Mouse (Mus musculus): ENCODE measurements around the gene Epha4.

Gene Epha4

DNA sequence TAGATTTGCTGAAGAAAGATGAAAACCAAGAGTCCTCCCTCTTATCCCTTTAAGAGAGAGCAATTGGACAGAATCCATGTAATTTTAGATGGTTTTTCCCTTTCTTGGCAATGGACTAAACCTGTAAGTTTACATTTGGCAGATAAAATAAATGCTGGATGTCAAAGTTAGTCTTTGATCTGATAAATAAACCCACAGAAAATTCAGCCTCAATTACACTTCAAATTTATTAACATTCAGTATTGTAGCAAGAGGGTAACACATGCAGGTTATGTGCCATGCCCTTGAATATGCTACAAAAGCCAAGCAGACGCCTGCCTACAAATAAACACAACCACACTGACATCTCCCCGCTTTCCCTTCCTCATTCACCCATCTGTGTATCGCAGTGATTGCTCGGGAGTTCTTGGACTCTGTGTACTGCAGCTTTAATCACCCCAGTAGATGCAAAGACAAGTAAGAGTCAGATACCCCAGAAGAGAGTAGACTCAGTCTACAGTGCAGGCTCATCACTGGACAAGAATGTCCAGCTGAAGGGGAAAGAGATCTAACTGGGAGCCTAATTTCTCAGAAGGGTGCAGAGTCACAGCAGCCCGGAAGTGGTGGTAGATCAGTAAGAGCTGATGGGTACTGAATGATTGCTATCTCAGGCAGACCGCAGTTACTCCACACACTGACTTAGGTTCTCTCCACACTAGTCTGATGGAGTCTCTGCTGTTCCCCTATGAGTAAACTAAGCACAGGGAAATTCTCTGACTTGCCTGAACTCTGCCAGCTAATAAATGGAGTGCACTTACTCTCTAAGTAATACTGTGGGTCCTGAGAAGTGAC lies 29.9 kb downstream of the Epha4 start:
- DNase-seq (ENCODE audit: low read depth, low spot score) = no peak

DNA sequence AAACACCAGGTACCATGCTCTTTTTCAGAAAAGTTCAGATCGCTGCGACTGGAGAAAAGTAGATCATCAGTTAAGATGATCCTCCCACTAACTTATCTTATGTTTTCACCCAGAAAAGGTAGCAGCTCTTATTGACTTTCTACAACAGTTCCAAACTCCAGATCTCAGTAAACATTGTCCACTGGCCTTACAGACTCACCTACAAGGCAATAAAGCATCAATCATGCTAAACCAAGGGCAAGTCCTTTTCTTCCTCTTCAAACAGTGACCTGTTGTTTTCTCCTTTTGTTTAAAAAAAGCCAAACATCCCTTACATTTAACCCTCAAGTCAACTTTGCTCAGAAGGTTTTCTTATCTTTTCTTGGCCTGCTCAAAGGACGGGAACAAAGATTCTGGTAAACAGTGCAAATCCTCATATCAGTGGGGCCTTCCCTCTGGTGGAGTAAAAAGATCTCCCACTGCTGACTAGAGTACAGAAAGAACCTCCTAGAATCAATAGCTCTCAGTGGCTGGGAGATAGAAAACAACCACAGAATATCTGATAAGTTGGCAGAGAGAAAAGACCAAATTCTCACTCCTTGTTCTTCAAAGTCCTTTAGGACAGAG lies 39.0 kb downstream of the Epha4 start:
- no peak for DNase-seq (ENCODE audit: low read depth, low spot score)

DNA sequence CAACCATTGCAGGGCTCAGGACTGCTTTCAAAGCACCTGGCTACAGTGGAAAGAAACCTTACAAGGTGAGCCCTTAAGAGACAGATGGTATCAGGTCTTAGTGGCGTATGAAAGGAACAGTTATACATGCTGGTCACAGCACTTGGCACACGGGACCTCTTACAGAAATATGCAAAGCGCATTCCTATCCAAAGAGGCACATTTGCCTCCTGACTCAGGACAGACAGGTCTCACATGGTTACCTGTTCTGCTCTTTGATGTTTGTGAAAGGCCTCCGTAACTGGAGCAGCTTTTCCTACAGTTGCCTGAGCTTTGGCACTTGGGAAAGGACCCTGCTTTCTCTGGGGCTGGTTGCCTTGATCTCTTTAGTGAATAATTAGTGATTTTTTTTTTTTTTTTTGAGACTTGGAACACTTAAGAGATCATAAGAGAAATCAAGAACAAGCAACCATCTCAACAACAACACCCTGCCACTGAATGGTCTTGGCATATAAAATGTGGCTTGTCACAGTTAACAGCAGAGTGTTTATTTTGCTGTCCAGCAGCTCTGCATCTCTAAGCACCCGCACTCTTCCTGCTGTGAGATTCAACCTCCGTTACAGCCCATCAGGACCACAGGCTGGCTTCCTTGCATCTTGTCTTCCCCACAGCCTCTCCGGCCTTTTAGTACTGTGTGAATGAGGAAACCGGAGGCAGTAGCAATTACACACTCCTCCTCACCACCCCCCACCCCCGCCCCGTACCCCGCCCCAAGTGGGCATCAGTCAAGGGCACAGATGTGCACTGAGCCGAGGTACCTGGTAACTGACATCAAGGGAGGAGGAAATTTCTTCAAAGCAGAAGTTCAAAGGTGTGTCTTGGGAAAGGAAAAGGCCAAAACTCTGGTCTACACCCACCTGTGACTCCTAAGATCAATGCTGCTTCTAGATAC lies 41.2 kb downstream of the Epha4 start:
- no peak for DNase-seq (ENCODE audit: low read depth, low spot score)

DNA sequence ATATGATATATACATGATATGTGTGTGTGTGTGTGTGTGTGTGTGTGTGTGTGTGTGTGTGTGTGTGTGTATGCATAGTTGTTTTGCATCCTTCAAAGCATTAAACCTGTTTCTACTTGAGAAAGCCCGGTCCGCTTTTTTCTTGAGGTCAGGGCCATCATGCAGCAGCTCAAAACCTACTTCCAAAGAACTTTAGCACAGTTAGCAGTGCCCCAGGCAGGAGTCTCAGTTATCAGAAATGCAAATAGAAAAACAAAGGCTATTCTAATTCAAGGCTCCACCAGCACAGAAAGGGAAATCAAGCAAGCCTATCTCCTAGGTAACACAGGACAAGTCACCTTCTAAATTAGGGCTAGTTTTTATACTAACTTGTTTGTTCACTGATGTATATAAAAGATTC lies 42.3 kb downstream of the Epha4 start:
- DNase-seq (ENCODE audit: low read depth, low spot score) = no peak

DNA sequence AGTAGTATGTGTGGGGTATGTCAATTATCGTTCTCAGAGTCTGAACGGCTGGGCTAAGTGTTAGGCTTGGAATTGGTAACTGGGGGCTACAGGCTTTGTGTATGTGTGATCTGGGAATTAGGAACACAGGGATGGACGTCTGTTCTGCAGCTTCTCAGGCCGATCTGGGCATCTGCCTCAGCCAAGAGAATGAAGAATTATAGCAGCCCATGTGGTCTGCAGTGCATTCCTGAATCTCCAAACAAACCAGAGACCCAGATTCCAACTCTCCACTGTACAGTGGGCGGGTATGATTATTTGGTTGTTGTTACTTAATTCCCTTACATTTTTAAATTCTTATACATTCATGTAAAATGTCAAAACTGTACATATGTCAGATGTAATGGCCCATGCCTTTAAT lies 43.4 kb downstream of the Epha4 start:
- DNase-seq (ENCODE audit: low read depth, low spot score) = no peak

DNA sequence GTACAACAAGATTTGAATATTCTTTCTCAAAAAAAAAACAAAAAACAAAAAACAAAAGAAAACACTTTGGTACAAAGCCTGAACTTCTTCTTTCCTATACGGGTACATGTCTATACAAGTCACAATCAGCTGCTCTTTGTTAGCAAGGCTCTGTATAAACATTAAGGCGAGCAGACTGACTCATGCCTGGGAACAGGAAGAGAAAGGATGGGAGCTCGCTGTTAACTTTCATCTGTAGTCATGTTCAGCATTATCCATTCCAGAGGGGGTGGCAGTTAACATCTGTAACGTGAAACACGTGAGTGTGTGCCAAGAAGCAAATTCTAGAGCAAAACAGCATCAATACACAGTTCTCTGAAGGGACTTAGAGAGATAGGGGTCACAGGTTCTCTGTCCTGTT lies 43.9 kb downstream of the Epha4 start:
- DNase-seq (ENCODE audit: low read depth, low spot score) = no peak

DNA sequence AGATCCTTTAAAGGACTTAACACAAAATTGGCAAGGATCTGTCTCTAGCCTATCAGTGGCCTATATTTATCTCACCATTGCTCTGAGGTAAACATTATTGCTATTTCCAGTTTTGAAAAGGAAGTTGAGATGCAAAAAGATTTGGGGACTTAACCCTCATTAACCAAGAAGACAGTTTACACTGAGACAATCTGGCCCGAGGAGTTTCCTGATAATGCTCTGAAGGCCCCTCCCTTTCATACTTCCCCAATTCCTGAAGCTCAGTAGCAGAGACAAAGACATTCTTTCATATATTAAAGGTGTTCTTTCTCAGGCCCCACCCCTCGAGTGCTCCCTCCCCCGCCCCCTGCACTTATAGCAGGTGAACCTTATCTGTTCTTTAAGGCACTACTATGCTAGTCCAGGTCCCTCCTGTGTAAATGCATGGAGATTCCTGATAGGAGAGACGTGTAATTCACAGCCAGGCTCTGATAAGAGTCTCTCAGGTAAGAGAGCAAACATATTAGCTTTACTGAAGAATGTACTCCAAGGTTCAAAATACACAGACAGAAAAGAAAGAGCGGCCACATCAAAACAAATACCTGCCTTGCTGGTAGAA lies 46.1 kb downstream of the Epha4 start:
- no peak for DNase-seq (ENCODE audit: low read depth, low spot score)

DNA sequence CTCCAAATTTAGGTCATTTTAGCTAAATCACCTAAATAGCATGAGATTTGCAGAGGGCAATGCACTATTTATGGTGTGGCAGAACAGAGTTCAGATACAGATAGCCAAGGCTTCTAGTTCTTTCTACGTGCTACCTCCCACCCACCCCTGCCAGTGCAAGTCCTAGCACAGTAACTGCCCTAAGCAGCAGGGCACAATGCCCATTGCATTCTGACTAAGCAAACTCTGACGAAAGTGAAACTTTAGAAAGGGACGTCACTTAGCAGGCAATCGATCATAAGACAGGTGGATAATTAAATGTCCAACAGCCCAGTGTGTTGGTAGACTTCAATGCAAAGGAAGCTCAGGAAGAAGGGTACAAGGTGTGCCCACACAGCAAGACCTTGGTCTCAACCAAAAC lies 49.4 kb downstream of the Epha4 start:
- DNase-seq (ENCODE audit: low read depth, low spot score) = no peak

DNA sequence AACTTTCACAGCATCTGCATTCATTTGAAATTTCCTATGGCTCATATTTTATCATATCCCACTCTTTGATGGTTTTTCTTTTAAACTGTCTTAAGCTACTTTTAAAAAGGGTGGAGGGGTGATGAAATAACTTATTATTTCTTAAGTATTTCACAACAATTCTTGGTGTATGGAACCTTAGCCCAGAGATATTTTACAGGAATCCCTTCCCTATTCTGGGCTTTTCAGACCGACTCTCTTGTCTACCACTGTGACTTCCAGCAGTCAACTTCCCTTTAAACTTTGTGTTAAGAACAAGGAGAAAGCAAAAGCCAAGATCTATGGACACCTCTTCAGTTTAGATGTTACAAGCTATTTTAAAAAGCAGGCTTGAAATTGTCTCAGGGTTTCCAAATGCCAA lies 50.8 kb downstream of the Epha4 start:
- DNase-seq (ENCODE audit: low read depth, low spot score) = no peak

DNA sequence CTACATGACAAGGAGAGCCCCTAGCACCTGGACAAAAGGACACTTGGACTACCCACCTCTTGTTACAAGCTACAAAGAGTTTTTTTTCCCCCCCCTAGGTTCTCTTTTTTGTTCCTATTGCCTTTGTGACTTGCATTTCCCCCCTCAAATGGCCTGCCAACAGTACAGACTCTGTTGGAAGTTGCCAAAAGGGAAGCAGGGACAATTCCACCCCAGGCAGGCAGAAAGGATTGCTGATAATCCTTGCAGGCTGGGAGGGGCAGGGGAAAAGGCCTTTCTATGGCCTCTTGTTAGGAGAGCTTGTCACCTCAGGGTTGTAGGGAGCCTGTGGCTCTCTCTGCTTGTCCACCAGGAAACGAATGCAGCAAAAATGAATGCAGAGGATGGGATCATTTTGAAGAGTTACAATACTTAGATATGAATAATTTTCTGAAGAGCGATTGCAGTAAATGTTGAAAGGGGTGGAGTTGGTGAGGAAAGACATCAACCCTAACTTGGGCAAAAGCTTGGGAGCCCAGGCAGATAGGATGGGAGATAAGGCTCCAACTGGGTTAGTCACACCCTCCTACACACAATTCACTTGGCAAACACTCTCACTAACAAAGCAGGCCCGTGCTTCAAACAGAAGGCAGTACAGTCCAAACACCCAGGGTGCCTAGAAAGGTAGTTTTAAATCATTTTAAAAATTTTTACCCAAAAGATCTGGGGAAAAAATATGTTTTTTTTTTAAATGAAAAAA lies 52.8 kb downstream of the Epha4 start:
- DNase-seq (ENCODE audit: low read depth, low spot score) = peak; percentile 63

DNA sequence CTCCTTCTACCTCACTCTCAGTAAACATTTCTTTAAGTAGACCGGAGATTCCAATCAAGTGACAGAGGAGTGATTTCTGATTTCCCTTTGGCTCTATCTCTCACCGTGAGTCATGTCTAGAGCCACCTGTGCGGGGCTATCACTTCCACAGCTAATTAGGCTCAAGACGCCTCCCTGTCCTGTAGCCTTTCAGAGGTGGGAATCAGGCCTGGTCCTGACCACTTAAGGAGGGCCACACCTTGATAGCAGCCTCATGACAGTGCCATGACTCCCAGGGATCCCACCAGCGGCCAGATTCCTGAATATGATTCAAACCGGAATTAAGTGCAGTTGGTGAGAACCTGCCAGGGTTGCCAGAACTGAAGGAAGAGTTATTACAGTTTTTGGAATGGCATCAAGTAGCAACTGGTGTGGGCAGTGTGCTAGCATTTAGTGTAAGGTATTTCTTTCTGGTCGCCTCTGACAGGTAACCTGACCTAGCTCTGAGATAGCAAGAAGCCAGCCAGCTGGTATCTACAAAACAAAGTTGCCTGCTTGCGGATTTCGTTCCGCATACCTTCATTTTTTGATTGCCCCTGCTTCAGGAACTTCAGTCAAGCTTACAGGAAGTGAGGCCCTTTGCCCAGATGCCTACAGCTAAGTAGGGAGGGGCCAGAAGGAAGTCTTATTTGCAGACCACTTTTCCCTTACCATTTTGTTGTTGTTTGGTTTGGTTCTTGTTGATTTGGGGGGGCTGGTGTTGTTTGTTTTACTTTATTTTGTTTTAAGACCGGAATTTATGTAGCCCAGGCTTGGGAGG lies 53.9 kb downstream of the Epha4 start:
- no peak for DNase-seq (ENCODE audit: low read depth, low spot score)

DNA sequence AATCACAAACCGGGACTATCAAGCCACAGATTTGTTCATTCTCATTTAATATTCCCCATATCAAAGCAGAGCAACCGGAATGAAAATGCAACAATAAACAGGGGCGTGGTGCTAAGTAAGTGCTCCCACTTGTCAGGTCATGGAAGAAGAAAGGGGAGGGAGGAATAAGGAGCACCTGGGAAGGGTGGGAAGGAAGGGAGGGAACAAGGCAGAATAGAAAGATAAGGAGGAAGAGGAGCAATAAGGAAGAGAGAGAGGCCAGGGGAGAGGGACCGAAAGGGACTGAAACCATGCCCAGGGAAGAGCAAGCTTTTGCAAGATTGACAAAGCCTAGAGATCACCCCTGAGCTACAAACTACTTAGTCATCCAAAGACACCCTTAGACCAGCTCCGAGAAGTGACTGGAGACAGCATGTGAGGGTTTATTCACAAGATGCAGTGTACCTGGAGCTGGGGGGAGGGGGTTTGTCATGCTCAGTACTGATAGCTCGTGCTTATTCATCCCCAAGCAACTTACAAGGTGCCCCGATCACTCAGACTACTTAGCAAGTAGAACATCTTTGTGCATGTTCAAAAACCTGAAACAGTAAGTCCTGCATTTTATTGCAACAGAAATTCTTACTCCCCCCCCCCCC lies 56.0 kb downstream of the Epha4 start:
- no peak for DNase-seq (ENCODE audit: low read depth, low spot score)

DNA sequence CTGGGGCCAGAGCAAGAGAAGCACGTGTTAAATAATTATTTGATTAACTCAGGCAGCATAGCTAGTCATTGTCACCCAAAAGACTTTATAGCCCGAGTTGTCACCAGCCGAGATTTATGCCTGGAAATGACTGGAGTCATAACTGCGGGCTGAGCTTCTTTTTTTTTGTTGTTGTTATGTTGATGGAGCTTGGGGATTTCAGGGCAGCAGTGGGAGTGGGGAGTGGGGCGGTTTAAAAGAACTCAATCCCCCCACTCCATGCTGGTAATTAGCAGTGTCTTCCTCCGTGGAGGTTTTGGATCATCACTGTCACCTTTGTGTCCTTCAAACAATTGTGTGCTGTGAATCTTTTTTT lies 57.5 kb downstream of the Epha4 start:
- no peak for DNase-seq (ENCODE audit: low read depth, low spot score)

DNA sequence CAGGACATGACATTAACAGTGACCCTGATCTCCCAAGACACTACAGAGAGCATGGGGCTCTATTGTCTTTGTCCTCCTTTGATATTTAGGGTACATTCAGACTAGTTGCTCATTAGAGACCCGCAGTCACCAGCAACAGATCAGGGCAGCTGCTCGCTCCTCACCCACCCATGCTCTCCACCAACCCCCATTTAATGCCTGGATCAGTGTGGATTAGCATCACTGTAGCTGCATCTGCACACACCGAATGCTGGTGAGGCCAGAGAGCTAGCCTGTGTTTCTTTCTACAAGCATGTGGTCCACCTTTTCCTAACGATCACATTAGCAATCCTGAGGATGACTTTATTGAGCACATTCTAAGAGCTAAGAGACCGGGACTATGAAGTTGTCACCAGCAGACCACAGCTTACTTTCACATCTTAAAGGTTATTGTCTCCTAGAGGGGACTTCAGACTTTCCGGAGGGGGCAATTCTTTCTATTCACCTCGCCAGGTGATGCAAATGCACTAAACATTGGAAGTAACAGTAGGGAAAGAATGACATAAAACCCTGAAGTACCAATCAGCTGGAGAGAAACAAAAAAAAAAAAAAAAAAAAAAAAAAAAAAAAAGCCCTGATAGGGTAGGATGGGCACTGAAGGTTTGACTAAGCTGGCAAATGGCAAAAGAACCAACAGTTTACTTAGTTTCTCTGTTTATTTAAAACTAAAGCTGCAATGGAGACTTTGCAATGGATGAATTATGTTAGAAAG lies 58.0 kb downstream of the Epha4 start:
- DNase-seq (ENCODE audit: low read depth, low spot score) = no peak

DNA sequence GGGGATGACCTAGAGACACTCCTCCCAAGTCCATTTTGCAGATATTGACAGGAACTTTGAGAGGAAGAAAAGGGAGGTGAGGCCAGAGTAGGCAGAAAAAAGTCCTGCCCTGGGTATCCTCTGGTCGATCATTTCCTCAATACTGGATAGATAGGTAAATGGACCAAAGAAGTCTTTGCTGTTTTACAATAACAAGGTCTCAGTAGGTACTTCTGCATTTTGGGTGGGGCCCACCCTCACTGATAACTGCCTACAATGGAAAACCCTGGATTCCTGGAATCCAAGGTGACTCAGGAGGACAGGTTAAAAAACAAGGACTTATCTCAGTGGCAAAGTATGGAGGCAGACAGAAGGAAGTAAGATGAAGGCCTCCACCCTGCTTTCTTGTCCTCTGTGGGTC lies 61.1 kb downstream of the Epha4 start:
- no peak for DNase-seq (ENCODE audit: low read depth, low spot score)

DNA sequence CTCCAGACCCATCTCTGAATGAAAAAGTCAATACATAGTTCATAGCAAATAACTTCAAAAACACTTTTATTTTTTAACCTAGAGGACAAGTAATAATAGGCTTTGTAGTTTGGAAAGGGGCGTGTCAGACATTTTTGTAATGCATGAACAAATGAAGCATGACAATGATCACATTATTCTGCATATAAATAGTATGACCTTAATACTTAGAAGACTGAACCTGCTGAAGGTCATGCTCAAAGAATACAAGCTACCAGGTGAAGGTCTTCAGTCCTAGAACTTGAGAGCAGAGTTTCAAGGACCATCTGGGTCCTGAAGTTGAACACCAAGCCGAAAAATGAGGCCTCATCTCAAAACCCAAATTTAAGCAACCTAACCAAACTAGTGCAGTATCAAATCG lies 62.2 kb downstream of the Epha4 start:
- no peak for DNase-seq (ENCODE audit: low read depth, low spot score)

DNA sequence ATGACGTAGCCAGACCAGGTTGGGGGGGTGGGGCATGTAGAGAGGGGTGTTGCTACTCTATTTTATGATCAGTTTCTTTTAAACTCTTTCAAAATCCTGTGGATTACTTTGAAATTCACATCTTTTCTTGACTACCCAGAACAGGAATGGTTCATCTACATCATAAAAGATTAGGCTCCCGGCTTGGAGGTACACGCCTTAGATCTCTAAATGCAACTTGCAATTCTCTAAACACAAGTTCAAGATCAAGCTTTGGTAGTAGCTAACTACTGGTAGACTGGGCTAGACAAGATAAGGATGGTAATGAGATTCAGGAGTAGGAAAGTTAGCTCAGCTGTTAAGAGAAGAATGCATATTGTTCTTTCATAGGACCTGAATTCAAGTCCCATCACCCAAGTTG lies 63.3 kb downstream of the Epha4 start:
- DNase-seq (ENCODE audit: low read depth, low spot score) = no peak

DNA sequence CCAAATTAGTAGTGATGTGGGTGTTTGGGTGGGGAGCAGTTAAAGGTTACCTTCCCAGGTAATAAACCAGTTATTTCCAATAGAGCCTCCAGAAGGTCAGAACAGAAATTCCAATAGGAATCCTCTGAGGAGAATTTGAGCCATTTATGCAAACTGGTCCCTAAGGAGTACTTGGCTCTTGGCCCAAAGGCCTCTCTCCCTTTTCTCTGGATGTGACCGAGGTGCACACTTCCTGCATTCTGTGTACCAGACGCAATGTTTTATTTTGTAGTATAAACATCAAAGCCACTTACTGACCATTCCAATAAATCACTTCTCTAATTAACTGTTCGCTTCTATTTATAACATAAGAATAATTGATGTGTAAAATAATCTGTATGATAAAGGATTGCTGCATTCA lies 64.7 kb downstream of the Epha4 start:
- DNase-seq (ENCODE audit: low read depth, low spot score) = no peak

DNA sequence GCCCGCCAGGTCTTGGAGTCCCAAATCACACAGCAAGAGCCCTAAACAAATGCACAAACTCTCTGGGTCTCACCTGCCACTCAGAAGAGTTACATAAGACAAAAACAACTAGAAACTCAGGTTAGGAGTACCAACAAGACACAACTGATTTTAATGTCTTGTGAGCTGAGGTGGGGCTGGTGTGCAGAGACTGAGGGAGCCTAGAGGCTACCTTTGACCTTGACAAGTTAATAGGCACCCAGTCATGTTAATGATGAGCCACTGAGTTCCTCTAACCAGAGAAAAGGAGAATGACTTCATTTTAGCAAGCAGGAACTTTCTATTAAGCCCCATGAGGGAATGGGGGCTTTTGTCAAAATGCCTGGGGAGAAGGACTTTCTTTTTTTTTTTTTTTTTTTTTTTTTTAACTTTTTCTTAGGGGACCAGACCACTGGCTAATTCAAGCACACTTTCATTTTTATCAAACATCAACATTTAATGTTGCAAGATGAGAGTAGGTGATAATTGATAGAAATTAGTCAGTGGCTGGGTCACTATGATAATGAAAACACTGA lies 67.8 kb downstream of the Epha4 start:
- DNase-seq (ENCODE audit: low read depth, low spot score) = no peak
